Mouse (Mus musculus): ENCODE data around the gene Nup88. TPM values are rescaled to one million over a fixed set of nuclear protein-coding genes. Genes with fewer than 3 reads are reported as not detected.

Nup88 gene
- polyA plus RNA-seq, 1 experiment: 18.3 TPM

- TF ChIP-seq POLR2A (IDR thresholded peaks at IDR 0.05; ENCODE audit: low read depth, low read length) (no peak), CTCF (IDR thresholded peaks at IDR 0.05; ENCODE audit: extremely low read depth, insufficient read depth, insufficient read length, insufficient replicate concordance) (no peak)
- peaks cover 4% of the 10 kb centered on the region for H3K4me1 ChIP-seq (ENCODE audit: control insufficient read depth, insufficient read depth, insufficient read length)
- no peak overlapping the region for H3K27ac ChIP-seq (ENCODE audit: insufficient read depth, low read length)
- peaks cover 30% of the 10 kb centered on the region for H3K36me3 ChIP-seq (ENCODE audit: control insufficient read depth, insufficient read depth, low read length)
- H3K4me3 ChIP-seq (ENCODE audit: extremely low read depth, insufficient read depth, insufficient read length): peak overlapping the region; percentile 90
- WGBS: 5% methylated on average over 12 of the region's 12 CpGs
- no peaks in the 10 kb centered on the region for H3K27me3 ChIP-seq (ENCODE audit: control insufficient read depth, insufficient read depth, low read length)
- DNase-seq (ENCODE audit: low read depth in 1 of 2, low spot score in 2 of 2): no peak
Observed at GRCm38 (mm10) chr11:70982030-70982429, 12.3 kb upstream of the Nup88 start.

GRCm38 (mm10) chr11:70980751-70981510 lies 11.2 kb upstream of the Nup88 start:
- peaks cover 4% of the 10 kb centered on the region for H3K4me1 ChIP-seq (ENCODE audit: control insufficient read depth, insufficient read depth, insufficient read length)
- TF ChIP-seq POLR2A (IDR thresholded peaks at IDR 0.05; ENCODE audit: low read depth, low read length) (no peak), CTCF (IDR thresholded peaks at IDR 0.05; ENCODE audit: extremely low read depth, insufficient read depth, insufficient read length, insufficient replicate concordance) (no peak)
- WGBS: 89% methylated on average over 14 of the region's 14 CpGs
- no peak overlapping the region for H3K4me3 ChIP-seq (ENCODE audit: extremely low read depth, insufficient read depth, insufficient read length)
- DNase-seq (ENCODE audit: low read depth in 1 of 2, low spot score in 2 of 2): no peak
- H3K27ac ChIP-seq (ENCODE audit: insufficient read depth, low read length): no peak overlapping the region
- no peaks in the 10 kb centered on the region for H3K27me3 ChIP-seq (ENCODE audit: control insufficient read depth, insufficient read depth, low read length)
- H3K36me3 ChIP-seq (ENCODE audit: control insufficient read depth, insufficient read depth, low read length): peaks cover 30% of the 10 kb centered on the region

- H3K4me1 ChIP-seq (ENCODE audit: control insufficient read depth, insufficient read depth, insufficient read length): peaks cover 4% of the 10 kb centered on the region
- no peaks in the 10 kb centered on the region for H3K27me3 ChIP-seq (ENCODE audit: control insufficient read depth, insufficient read depth, low read length)
- WGBS: 61% methylated on average over 6 of the region's 6 CpGs
- peaks cover 29% of the 10 kb centered on the region for H3K36me3 ChIP-seq (ENCODE audit: control insufficient read depth, insufficient read depth, low read length)
- no peak for DNase-seq (ENCODE audit: low read depth in 1 of 2, low spot score in 2 of 2)
- no peak overlapping the region for H3K27ac ChIP-seq (ENCODE audit: insufficient read depth, low read length)
- no peak for TF ChIP-seq CTCF (IDR thresholded peaks at IDR 0.05; ENCODE audit: extremely low read depth, insufficient read depth, insufficient read length, insufficient replicate concordance)
- TF ChIP-seq POLR2A (IDR thresholded peaks at IDR 0.05; ENCODE audit: low read depth, low read length): no peak
- no peak overlapping the region for H3K4me3 ChIP-seq (ENCODE audit: extremely low read depth, insufficient read depth, insufficient read length)
Observed at GRCm38 (mm10) chr11:70980232-70980631, 10.5 kb upstream of the Nup88 start.

GRCm38 (mm10) chr11:70977293-70977692 lies 7.5 kb upstream of the Nup88 start:
- Histone ChIP-seq H3K4me3 (ENCODE audit: extremely low read depth, insufficient read depth, insufficient read length) (no peak overlapping the region), H3K36me3 (ENCODE audit: control insufficient read depth, insufficient read depth, low read length) (peaks cover 33% of the 10 kb centered on the region), H3K4me1 (ENCODE audit: control insufficient read depth, insufficient read depth, insufficient read length) (peaks cover 4% of the 10 kb centered on the region), H3K27me3 (ENCODE audit: control insufficient read depth, insufficient read depth, low read length) (no peaks in the 10 kb centered on the region), H3K27ac (ENCODE audit: insufficient read depth, low read length) (no peak overlapping the region)
- 95% methylated on average over 6 of the region's 6 CpGs for WGBS
- no peak for DNase-seq (ENCODE audit: low read depth in 1 of 2, low spot score in 2 of 2)
- no peak for TF ChIP-seq CTCF (IDR thresholded peaks at IDR 0.05; ENCODE audit: extremely low read depth, insufficient read depth, insufficient read length, insufficient replicate concordance)
- TF ChIP-seq POLR2A (IDR thresholded peaks at IDR 0.05; ENCODE audit: low read depth, low read length): no peak

- no peaks in the 10 kb centered on the region for H3K27me3 ChIP-seq (ENCODE audit: control insufficient read depth, insufficient read depth, low read length)
- peaks cover 33% of the 10 kb centered on the region for H3K36me3 ChIP-seq (ENCODE audit: control insufficient read depth, insufficient read depth, low read length)
- no peak overlapping the region for H3K4me3 ChIP-seq (ENCODE audit: extremely low read depth, insufficient read depth, insufficient read length)
- WGBS: 84% methylated on average over 2 of the region's 2 CpGs
- no peak for DNase-seq (ENCODE audit: low read depth in 1 of 2, low spot score in 2 of 2)
- H3K27ac ChIP-seq (ENCODE audit: insufficient read depth, low read length): no peak overlapping the region
- TF ChIP-seq CTCF (IDR thresholded peaks at IDR 0.05; ENCODE audit: extremely low read depth, insufficient read depth, insufficient read length, insufficient replicate concordance) (no peak), POLR2A (IDR thresholded peaks at IDR 0.05; ENCODE audit: low read depth, low read length) (no peak)
- no peaks in the 10 kb centered on the region; the same call in 1 of the 2 replicates for H3K4me1 ChIP-seq (ENCODE audit: control insufficient read depth, insufficient read depth, insufficient read length)
Observed at GRCm38 (mm10) chr11:70975193-70975592, 5.4 kb upstream of the Nup88 start.

GRCm38 (mm10) chr11:70973947-70974346 lies 4.2 kb upstream of the Nup88 start:
- Histone ChIP-seq H3K4me1 (ENCODE audit: control insufficient read depth, insufficient read depth, insufficient read length) (no peaks in the 10 kb centered on the region; the same call in 1 of the 2 replicates), H3K27me3 (ENCODE audit: control insufficient read depth, insufficient read depth, low read length) (no peaks in the 10 kb centered on the region), H3K36me3 (ENCODE audit: control insufficient read depth, insufficient read depth, low read length) (peaks cover 26% of the 10 kb centered on the region), H3K4me3 (ENCODE audit: extremely low read depth, insufficient read depth, insufficient read length) (no peak overlapping the region), H3K27ac (ENCODE audit: insufficient read depth, low read length) (no peak overlapping the region)
- 84% methylated on average over 4 of the region's 4 CpGs for WGBS
- no peak for DNase-seq (ENCODE audit: low read depth in 1 of 2, low spot score in 2 of 2)
- TF ChIP-seq POLR2A (IDR thresholded peaks at IDR 0.05; ENCODE audit: low read depth, low read length) (no peak), CTCF (IDR thresholded peaks at IDR 0.05; ENCODE audit: extremely low read depth, insufficient read depth, insufficient read length, insufficient replicate concordance) (no peak)

- no peak for TF ChIP-seq CTCF (IDR thresholded peaks at IDR 0.05; ENCODE audit: extremely low read depth, insufficient read depth, insufficient read length, insufficient replicate concordance)
- TF ChIP-seq POLR2A (IDR thresholded peaks at IDR 0.05; ENCODE audit: low read depth, low read length): no peak
- peaks cover 17% of the 10 kb centered on the region for H3K36me3 ChIP-seq (ENCODE audit: control insufficient read depth, insufficient read depth, low read length)
- peaks cover 2% of the 10 kb centered on the region; the same call in 1 of the 2 replicates for H3K4me1 ChIP-seq (ENCODE audit: control insufficient read depth, insufficient read depth, insufficient read length)
- DNase-seq (ENCODE audit: low read depth in 1 of 2, low spot score in 2 of 2): no peak
- no peaks in the 10 kb centered on the region for H3K27me3 ChIP-seq (ENCODE audit: control insufficient read depth, insufficient read depth, low read length)
- H3K27ac ChIP-seq (ENCODE audit: insufficient read depth, low read length): no peak overlapping the region
- H3K4me3 ChIP-seq (ENCODE audit: extremely low read depth, insufficient read depth, insufficient read length): no peak overlapping the region
- WGBS: 98% methylated on average over 1 of the region's 1 CpGs
Observed at GRCm38 (mm10) chr11:70972586-70972985, 2.8 kb upstream of the Nup88 start.

Data from spleen, adult 2 months (tissue).